Mouse (Mus musculus) olfactory bulb, adult 2 months (tissue): ENCODE results near the gene Usp13. TPM values are rescaled to one million over a fixed set of nuclear protein-coding genes. Genes with fewer than 3 reads are reported as not detected.

Experiments
- H3K27ac ChIP-seq: fragments of 200-500 bp; 2 replicates; pipeline ENCODE4 v1.5.1; 2012; ENCODE audit warnings: low read depth, low read length; ENCODE audit not compliant: insufficient read depth
- H3K4me1 ChIP-seq: fragments of 200-500 bp; 2 replicates; pipeline ENCODE4 v1.6.1; 2012; ENCODE audit warnings: low read length; ENCODE audit not compliant: control insufficient read depth, insufficient read depth
- H3K4me3 ChIP-seq: fragments of 200-500 bp; 2 replicates; pipeline ENCODE4 v1.5.1; 2012; ENCODE audit warnings: mild to moderate bottlenecking, low read depth, low read length, moderate library complexity; ENCODE audit not compliant: insufficient read depth
- CTCF ChIP-seq: fragments of 200-500 bp; IDR thresholded peaks from 2 replicates; pipeline ENCODE4 v1.5.1; 2012; ENCODE audit warnings: low read depth, mild to moderate bottlenecking, low read length, moderate library complexity; ENCODE audit not compliant: insufficient read depth
- POLR2A ChIP-seq: fragments of 200-500 bp; IDR thresholded peaks from 2 replicates; pipeline ENCODE4 v1.6.1; 2012; ENCODE audit warnings: mild to moderate bottlenecking, low read depth, low read length, moderate library complexity; ENCODE audit not compliant: insufficient read depth
- WGBS: fragments of 180-500 bp; shearing (Covaris S2); methylation state at CpG from one replicate; pipeline ENCODE4 v1.1.7; 2018; 5-methylcytosine and 5-hydroxymethylcytosine counted together
- polyA plus RNA-seq: library from polyadenylated mRNA; stranded (reverse); fragments of >200 nt; gene quantifications from 2 replicates; pipeline ENCODE4 v1.2.4, GENCODE M21; 2012; ENCODE audit warnings: low replicate concordance; ENCODE audit not compliant: missing spikeins, insufficient read depth, insufficient read length

Usp13 gene
- polyA plus RNA-seq, 1 experiment, result not detected

GRCm38 (mm10) chr3:32970257-32970656, 152.9 kb downstream of the Usp13 start:
- Histone ChIP-seq H3K4me3 (no peak overlapping the region), H3K4me1 (no peaks in the 10 kb centered on the region), H3K27ac (no peak overlapping the region)
- 100% methylated on average over 1 of the region's 1 CpGs for WGBS
- TF ChIP-seq CTCF (no peak), POLR2A (no peak)

GRCm38 (mm10) chr3:32979238-32979637, 161.9 kb downstream of the Usp13 start:
- TF ChIP-seq CTCF (no peak), POLR2A (no peak)
- Histone ChIP-seq H3K4me1 (no peaks in the 10 kb centered on the region), H3K27ac (no peak overlapping the region), H3K4me3 (no peak overlapping the region)
- 65% methylated on average over 6 of the region's 6 CpGs for WGBS

DNA sequence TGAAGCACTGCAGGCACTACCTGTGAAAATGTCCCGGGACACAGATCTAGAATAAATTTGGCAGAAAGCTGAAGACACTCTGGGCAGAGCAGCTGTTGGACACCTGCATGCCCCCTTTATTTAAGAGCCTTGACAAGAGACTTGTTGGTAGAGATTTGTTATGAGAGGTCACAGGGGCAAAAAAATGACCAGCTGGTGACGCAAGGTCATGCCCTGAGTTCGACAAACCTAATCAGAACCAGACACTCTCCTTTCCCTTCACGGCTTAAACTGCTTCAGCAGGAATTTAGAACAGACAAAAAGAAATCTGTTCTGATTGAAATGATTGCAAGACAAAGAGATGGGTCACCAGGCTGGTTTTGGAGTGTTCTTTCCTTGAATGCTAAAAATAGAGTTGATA, 162.6 kb downstream of the Usp13 start:
- H3K27ac ChIP-seq, result no peak overlapping the region
- WGBS, result 79% methylated on average over 4 of the region's 4 CpGs
- TF ChIP-seq CTCF (no peak), POLR2A (no peak)
- H3K4me1 ChIP-seq, result no peaks in the 10 kb centered on the region
- H3K4me3 ChIP-seq, result no peak overlapping the region

DNA sequence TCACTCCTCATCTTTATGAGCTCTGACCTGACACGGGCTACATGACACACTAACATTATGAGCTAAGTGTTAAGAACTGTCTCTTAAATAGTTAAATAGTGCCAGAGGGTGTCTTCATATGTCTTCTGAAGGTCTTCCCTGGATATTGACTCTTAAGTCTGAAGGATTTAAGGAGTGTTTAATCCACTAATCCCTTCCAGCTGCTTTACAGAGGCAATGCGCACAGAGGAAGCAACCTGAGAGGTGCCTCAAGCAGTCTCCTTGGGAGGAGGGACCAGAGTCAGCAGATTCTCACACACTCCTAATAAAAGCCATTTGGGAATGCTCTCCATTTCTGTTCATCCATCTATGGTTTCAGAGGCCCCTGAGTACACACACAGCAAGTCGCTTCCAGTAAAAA, 167.8 kb downstream of the Usp13 start:
- 78% methylated on average over 3 of the region's 3 CpGs for WGBS
- no peaks in the 10 kb centered on the region for H3K4me1 ChIP-seq
- no peak for TF ChIP-seq CTCF
- no peak for TF ChIP-seq POLR2A
- no peak overlapping the region for H3K4me3 ChIP-seq
- no peak overlapping the region for H3K27ac ChIP-seq

Other genes starting within 250 kb of the Usp13 start
- not detected in 2 replicates for gene Gnb4, start 201.0 kb upstream of the Usp13 start, polyA plus RNA-seq
- not detected in 2 replicates for gene Actl6a, start 111.2 kb upstream of the Usp13 start, polyA plus RNA-seq
- not detected in 2 replicates for gene Ndufb5, start 80.6 kb upstream of the Usp13 start, polyA plus RNA-seq
- gene Mrpl47, start 79.9 kb upstream of the Usp13 start, polyA plus RNA-seq, result not detected in 2 replicates